Comparison of ENCODE assay signal across 20 mouse cellular contexts in the genomic region with DNA sequence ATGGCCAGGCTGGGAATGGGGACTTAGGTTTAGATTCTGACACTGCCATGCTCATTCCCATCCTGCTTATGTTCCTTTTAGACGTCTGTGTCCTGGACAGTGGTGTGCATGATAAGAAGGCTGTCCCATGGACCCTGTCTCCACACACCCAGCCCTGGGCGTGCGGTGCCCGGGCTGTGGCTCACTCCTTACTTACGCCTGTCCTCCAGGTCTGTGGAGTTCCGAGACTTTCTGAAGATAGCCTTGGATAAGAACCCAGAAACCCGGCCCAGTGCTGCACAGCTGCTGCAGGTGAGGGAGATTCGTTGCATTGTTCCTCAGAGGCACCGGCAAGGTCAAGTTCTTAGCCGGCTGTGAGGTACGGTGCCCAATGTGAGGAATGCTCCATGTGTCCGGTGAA. TPM values are rescaled to one million over a fixed set of nuclear protein-coding genes. Genes with fewer than 3 reads are reported as not detected.
A peak's percentile ranks its signal among the peaks of the same experiment; 100 is the strongest.
DNase-seq lines count a peak whose midpoint lies in the region; ATAC-seq and TF ChIP-seq lines count a peak whose summit lies in the region.
"Had no signal": no experiment of that assay in that cellular context is flagged by ENCODE, and none has a peak within 500 bp of the region (broad histone marks: within the 10 kb centered on the region; RNA-seq: fewer than 3 reads in every experiment).

No protein-coding gene starts in this region.

- H3K4me3 ChIP-seq in cerebellum, adult 2 months (replicated peaks; ENCODE audit: insufficient read depth, low read depth, low read length) = no peak overlapping the region
- H3K4me3 ChIP-seq in hindbrain, embryonic 13.5 days = no peak overlapping the region
- no peak overlapping the region for H3K4me3 ChIP-seq in hindbrain, embryonic 10.5 days
- H3K4me3 ChIP-seq in midbrain, embryonic 13.5 days (replicated peaks) = no peak overlapping the region
- H3K4me3 ChIP-seq in midbrain, postnatal 0 days (ENCODE audit: low read depth, low read length) = no peak overlapping the region
- H3K4me3 ChIP-seq: embryonic facial prominence, embryonic 10.5 days; embryonic facial prominence, embryonic 12.5 days; forebrain, embryonic 13.5 days; forebrain, embryonic 15.5 days had no signal

- DNase-seq in cerebellum, adult 2 months = peak in 1 of 2 experiments; percentile 61
- no peak for DNase-seq in cerebellum, postnatal 4 days (ENCODE audit: low spot score in 2 of 2)
- no peak for DNase-seq in hindbrain, embryonic 10.5 days (ENCODE audit: low spot score)
- DNase-seq in midbrain, postnatal 0 days (ENCODE audit: low spot score) = no peak
- DNase-seq: adrenal gland, adult 8-10 months; adrenal gland, postnatal 14 days; adrenal gland, postnatal 36 days; B cell, adult 2 months; forebrain, postnatal 0 days had no signal

- 46% methylated on average over 12 of the region's 12 CpGs for WGBS in cerebellum, adult 2 months
- WGBS in hindbrain, embryonic 13.5 days = 89% methylated on average over 12 of the region's 12 CpGs
- WGBS in hindbrain, embryonic 10.5 days = 91% methylated on average over 12 of the region's 12 CpGs
- WGBS in midbrain, embryonic 13.5 days = 92% methylated on average over 12 of the region's 12 CpGs
- 89% methylated on average over 12 of the region's 12 CpGs for WGBS in midbrain, postnatal 0 days

- H3K27ac ChIP-seq in cerebellum, adult 2 months (ENCODE audit: insufficient read depth, low read length) = peak overlapping the region; percentile 92
- no peak overlapping the region for H3K27ac ChIP-seq in hindbrain, embryonic 13.5 days
- no peak overlapping the region for H3K27ac ChIP-seq in hindbrain, embryonic 10.5 days
- no peak overlapping the region for H3K27ac ChIP-seq in midbrain, embryonic 13.5 days
- no peak overlapping the region for H3K27ac ChIP-seq in midbrain, postnatal 0 days (ENCODE audit: low read depth, low read length)
- H3K27ac ChIP-seq: embryonic facial prominence, embryonic 10.5 days; embryonic facial prominence, embryonic 12.5 days; forebrain, embryonic 13.5 days; forebrain, embryonic 15.5 days had no signal

- no peak for TF ChIP-seq POLR2A in cerebellum, adult 2 months (IDR thresholded peaks at IDR 0.05; ENCODE audit: borderline replicate concordance, insufficient read depth, low read length)

- no peak overlapping the region for H3K4me2 ChIP-seq in hindbrain, embryonic 13.5 days
- no peak overlapping the region for H3K4me2 ChIP-seq in midbrain, embryonic 13.5 days (replicated peaks)
- H3K4me2 ChIP-seq in midbrain, postnatal 0 days (ENCODE audit: low read depth, low read length, poor library complexity, severe bottlenecking) = no peak overlapping the region
- H3K4me2 ChIP-seq: embryonic facial prominence, embryonic 12.5 days; forebrain, embryonic 13.5 days; forebrain, embryonic 15.5 days had no signal

- ATAC-seq in hindbrain, embryonic 13.5 days (ENCODE audit: low FRiP score) = no peak
- ATAC-seq in midbrain, embryonic 13.5 days = no peak
- no peak for ATAC-seq in midbrain, postnatal 0 days (ENCODE audit: low FRiP score)
- ATAC-seq: activated CD4-positive, CD25-positive, alpha-beta regulatory T cell, adult 4 months; CD4-positive, CD25-positive, alpha-beta regulatory T cell, adult 4 months; Patski had no signal

- H3K9me3 ChIP-seq in hindbrain, embryonic 13.5 days = no peaks in the 10 kb centered on the region
- H3K9me3 ChIP-seq in hindbrain, embryonic 10.5 days = no peaks in the 10 kb centered on the region
- H3K9me3 ChIP-seq in midbrain, embryonic 13.5 days = no peaks in the 10 kb centered on the region
- H3K9me3 ChIP-seq in midbrain, postnatal 0 days (ENCODE audit: low read length) = no peaks in the 10 kb centered on the region
- H3K9me3 ChIP-seq: embryonic facial prominence, embryonic 10.5 days; embryonic facial prominence, embryonic 12.5 days; forebrain, embryonic 13.5 days; forebrain, embryonic 15.5 days; G1E had no signal

- H3K4me1 ChIP-seq in cerebellum, adult 2 months (ENCODE audit: control insufficient read depth, insufficient read depth, low read length) = peaks cover 52% of the 10 kb centered on the region
- no peaks in the 10 kb centered on the region for H3K4me1 ChIP-seq in hindbrain, embryonic 13.5 days (replicated peaks)
- H3K4me1 ChIP-seq in hindbrain, embryonic 10.5 days (replicated peaks) = peaks cover 25% of the 10 kb centered on the region
- H3K4me1 ChIP-seq in midbrain, embryonic 13.5 days (replicated peaks) = peaks cover 7% of the 10 kb centered on the region; the same call in 1 of the 2 replicates
- H3K4me1 ChIP-seq in midbrain, postnatal 0 days (ENCODE audit: insufficient read depth, low read length) = no peaks in the 10 kb centered on the region

- no peak for TF ChIP-seq CTCF in cerebellum, adult 2 months (IDR thresholded peaks at IDR 0.05; ENCODE audit: borderline replicate concordance, insufficient read depth, low read depth, low read length)
- no peak for TF ChIP-seq CTCF in midbrain, postnatal 0 days (IDR thresholded peaks at IDR 0.05)

- no peaks in the 10 kb centered on the region for H3K27me3 ChIP-seq in cerebellum, adult 2 months (ENCODE audit: control insufficient read depth, insufficient read depth, low read length)
- no peaks in the 10 kb centered on the region for H3K27me3 ChIP-seq in hindbrain, embryonic 13.5 days
- H3K27me3 ChIP-seq in hindbrain, embryonic 10.5 days (ENCODE audit: insufficient read depth, poor library complexity, severe bottlenecking) = 0 out of 2 replicates have a peak, but pooled peaks cover 3% of the 10 kb centered on the region
- H3K27me3 ChIP-seq in midbrain, embryonic 13.5 days = no peaks in the 10 kb centered on the region
- no peaks in the 10 kb centered on the region for H3K27me3 ChIP-seq in midbrain, postnatal 0 days (ENCODE audit: insufficient read depth, low read length)
- H3K27me3 ChIP-seq: CH12.LX; embryonic facial prominence, embryonic 12.5 days; forebrain, embryonic 13.5 days; forebrain, embryonic 15.5 days; Patski had no signal

- H3K9ac ChIP-seq in hindbrain, embryonic 13.5 days = peak overlapping the region; percentile 43
- H3K9ac ChIP-seq in midbrain, embryonic 13.5 days (replicated peaks) = peak overlapping the region; percentile 23; the same call in 1 of the 2 replicates
- no peak overlapping the region for H3K9ac ChIP-seq in midbrain, postnatal 0 days (replicated peaks; ENCODE audit: low read length, poor library complexity, severe bottlenecking)
- H3K9ac ChIP-seq: embryonic facial prominence, embryonic 12.5 days; forebrain, embryonic 13.5 days; forebrain, embryonic 15.5 days; forebrain, postnatal 0 days had no signal

- no peaks in the 10 kb centered on the region for H3K36me3 ChIP-seq in hindbrain, embryonic 13.5 days
- H3K36me3 ChIP-seq in hindbrain, embryonic 10.5 days = no peaks in the 10 kb centered on the region
- H3K36me3 ChIP-seq in midbrain, embryonic 13.5 days = no peaks in the 10 kb centered on the region
- H3K36me3 ChIP-seq in midbrain, postnatal 0 days (ENCODE audit: insufficient read depth, low read length) = no peaks in the 10 kb centered on the region
- H3K36me3 ChIP-seq: embryonic facial prominence, embryonic 10.5 days; embryonic facial prominence, embryonic 12.5 days; forebrain, embryonic 15.5 days had no signal

RNA-seq across cellular contexts. Expression of a gene that starts 53.3 kb away (rescaled TPM):
- 122 and 132 TPM in 2 replicates for polyA plus RNA-seq in cerebellum, adult 2 months (2012; rRNA removed)
- 116 and 118 TPM in 2 replicates for polyA plus RNA-seq in hindbrain, embryonic 13.5 days (2015; fragmentation: Nextera tagmentation; extraction: Ambion mirVana)
- 89.8 and 94.9 TPM in 2 replicates for polyA plus RNA-seq in hindbrain, embryonic 10.5 days (2016; fragmentation: Nextera tagmentation; extraction: Ambion mirVana)
- 108 and 114 TPM in 2 replicates for polyA plus RNA-seq in midbrain, embryonic 13.5 days (2015; fragmentation: Nextera tagmentation; extraction: Ambion mirVana)
- 130 and 140 TPM in 2 replicates for total RNA-seq in midbrain, postnatal 0 days (2014; rRNA removed)
- polyA plus RNA-seq in midbrain, postnatal 0 days (2015; fragmentation: Nextera tagmentation; extraction: Ambion mirVana) = 97.1 and 100 TPM in 2 replicates

RNA-seq across cellular contexts. Expression of a gene that starts 56.1 kb away (rescaled TPM):
- 19.6 and 21.6 TPM in 2 replicates for polyA plus RNA-seq in cerebellum, adult 2 months (2012; rRNA removed)
- 2.1 TPM in 2 replicates for polyA plus RNA-seq in hindbrain, embryonic 13.5 days (2015; fragmentation: Nextera tagmentation; extraction: Ambion mirVana)
- polyA plus RNA-seq in hindbrain, embryonic 10.5 days (2016; fragmentation: Nextera tagmentation; extraction: Ambion mirVana) = 3.0 TPM in 2 replicates
- polyA plus RNA-seq in midbrain, embryonic 13.5 days (2015; fragmentation: Nextera tagmentation; extraction: Ambion mirVana) = 1.1 and 2.3 TPM in 2 replicates
- total RNA-seq in midbrain, postnatal 0 days (2014; rRNA removed) = 4.7 and 9.4 TPM in 2 replicates
- 0.87 and 0.99 TPM in 2 replicates for polyA plus RNA-seq in midbrain, postnatal 0 days (2015; fragmentation: Nextera tagmentation; extraction: Ambion mirVana)

RNA-seq across cellular contexts. Expression of a gene that starts 57.3 kb away (rescaled TPM):
- 0.97 and 1.4 TPM in 2 replicates for polyA plus RNA-seq in cerebellum, adult 2 months (2012; rRNA removed)
- not detected in 2 replicates for polyA plus RNA-seq in hindbrain, embryonic 13.5 days (2015; fragmentation: Nextera tagmentation; extraction: Ambion mirVana)
- 0.45 TPM in 1 of 2 replicates, not detected in the other for polyA plus RNA-seq in hindbrain, embryonic 10.5 days (2016; fragmentation: Nextera tagmentation; extraction: Ambion mirVana)
- 0.35 TPM in 1 of 2 replicates, not detected in the other for polyA plus RNA-seq in midbrain, embryonic 13.5 days (2015; fragmentation: Nextera tagmentation; extraction: Ambion mirVana)
- total RNA-seq in midbrain, postnatal 0 days (2014; rRNA removed) = not detected in 2 replicates
- polyA plus RNA-seq in midbrain, postnatal 0 days (2015; fragmentation: Nextera tagmentation; extraction: Ambion mirVana) = not detected in 2 replicates
- total RNA-seq: adrenal gland, postnatal 14 days; forebrain, postnatal 0 days had no signal
- polyA plus RNA-seq: embryonic facial prominence, embryonic 10.5 days; G1E had no signal
